Mouse (Mus musculus): ENCODE measurements around the gene Hbb-bh2. TPM values are rescaled to one million over a fixed set of nuclear protein-coding genes. Genes with fewer than 3 reads are reported as not detected.
"Not testable (repeated sequence)": the region's sequence is repeated elsewhere in the genome, so short reads cannot be mapped to it uniquely, and the experiment has no call there.

The Hbb-bh2 gene
- total RNA-seq, 2 experiments from 2014 or later, result not detected

GRCm38 (mm10) chr7:103813152-103813551 lies 27.2 kb downstream of the Hbb-bh2 start:
- not testable (repeated sequence) for DNase-seq (ENCODE audit: low spot score in 2 of 2)

DNA sequence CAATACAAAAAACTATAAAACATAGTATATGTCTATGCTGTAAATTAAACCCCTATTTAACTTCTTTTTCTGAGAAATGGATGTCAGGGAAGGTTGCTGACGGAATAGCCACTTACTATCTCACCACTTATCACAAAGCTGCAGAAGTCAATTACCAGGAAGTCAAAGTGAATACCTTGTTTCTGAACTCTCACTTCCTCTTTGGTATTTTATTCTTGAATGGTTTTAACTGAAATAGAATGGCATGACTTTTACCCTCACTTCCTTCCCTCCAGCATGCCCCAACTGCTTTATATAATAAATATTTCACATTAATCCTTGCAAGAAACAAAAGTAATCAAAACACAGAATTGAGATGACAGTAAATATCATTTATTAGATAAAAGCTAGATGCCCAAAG lies 28.1 kb downstream of the Hbb-bh2 start:
- no peak for DNase-seq (ENCODE audit: low spot score in 2 of 2)

DNA sequence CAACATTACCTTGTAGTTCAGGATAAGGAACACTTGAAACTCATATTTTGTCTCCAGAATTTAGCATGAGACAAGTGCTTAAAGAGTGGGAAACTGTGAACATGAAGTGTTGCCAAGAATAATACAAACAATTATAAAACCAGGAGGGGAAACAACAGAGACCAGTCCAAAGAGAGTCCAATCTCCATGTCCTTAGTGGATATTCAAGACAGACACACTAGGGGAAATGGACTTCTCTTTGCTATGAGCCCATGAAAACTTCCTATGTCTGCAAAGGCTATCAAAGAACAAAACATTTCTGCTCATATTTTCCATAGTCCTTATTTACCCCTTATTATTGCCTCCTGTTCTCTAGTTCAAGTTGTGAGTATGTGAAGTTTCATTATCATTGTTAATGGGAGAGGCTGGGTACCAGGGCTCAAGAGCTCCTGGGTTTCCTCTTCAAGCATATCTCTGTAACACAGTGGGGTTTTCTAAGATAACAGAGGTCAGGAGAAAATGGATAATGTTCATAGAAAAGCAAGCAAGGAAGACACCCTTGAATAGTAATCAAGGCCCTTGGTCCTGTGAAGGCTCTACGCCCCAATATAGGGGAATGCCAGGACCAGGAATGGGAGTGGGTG lies 29.0 kb downstream of the Hbb-bh2 start:
- no peak for DNase-seq (ENCODE audit: low spot score in 2 of 2)

- no peak for DNase-seq (ENCODE audit: low spot score in 2 of 2)
Measured at GRCm38 (mm10) chr7:103810746-103811145, 29.6 kb downstream of the Hbb-bh2 start.

DNA sequence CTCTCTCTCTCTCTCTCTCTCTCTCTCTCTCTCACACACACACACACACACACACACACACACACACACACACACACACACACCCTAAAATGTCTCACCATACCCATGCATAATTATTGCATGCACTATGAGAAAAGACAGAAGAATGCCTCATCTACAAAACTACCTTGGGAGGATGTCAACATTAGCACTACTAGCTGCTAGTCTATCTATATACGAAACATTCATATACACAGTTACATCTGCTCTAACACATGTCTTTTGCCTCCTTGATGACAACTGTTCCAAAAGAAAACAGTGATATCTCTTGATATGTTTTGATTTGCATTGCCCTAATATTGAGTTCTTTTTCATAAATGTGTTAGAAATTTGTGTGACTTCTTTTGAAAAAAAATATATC lies 30.0 kb downstream of the Hbb-bh2 start:
- no peak for DNase-seq (ENCODE audit: low spot score in 2 of 2)

GRCm38 (mm10) chr7:103809801-103810155 lies 30.5 kb downstream of the Hbb-bh2 start:
- no peak for DNase-seq (ENCODE audit: low spot score in 2 of 2)

DNA sequence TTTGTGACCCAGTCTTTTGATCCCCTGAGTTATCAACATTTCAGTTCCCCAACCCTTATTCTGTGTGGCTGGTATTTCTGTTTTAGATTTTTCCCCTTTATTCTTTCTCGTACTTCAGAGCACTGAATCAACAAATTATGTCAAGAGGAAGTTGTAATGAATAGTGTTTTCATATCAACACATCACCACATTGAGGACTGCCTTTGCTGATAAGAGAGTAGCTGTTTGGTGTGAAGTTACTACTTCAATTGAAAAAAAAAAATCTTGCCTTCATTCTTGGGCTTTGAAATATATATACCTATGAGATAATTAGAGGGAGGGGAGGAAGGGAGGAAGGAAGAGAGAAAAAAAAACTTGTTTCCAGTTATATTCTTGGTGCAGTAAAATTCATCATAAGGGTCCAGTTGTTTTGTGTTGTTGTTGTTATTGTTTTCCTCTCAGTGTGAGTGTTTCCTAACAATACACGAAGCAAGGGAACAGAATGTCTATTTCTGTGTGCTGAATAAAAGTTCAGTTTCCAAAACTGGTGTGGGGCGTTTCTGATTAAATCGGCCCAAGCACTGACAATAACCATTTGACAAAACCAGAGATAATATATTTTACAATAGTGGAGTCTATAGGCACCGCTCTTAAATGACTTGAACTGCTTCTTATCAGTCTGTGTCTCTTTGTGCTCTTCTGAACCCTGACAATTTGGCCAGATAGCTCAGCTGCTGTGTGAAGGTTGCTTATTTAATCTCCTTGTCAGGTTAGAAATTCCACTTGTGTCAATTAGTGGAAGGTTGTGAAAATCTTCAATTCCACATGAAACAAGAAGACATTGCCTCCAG lies 31.1 kb downstream of the Hbb-bh2 start:
- no peak for DNase-seq (ENCODE audit: low spot score in 2 of 2)

GRCm38 (mm10) chr7:103808120-103808519 lies 32.2 kb downstream of the Hbb-bh2 start:
- not testable (repeated sequence) for DNase-seq (ENCODE audit: low spot score in 2 of 2)

- no peak for DNase-seq (ENCODE audit: low spot score in 2 of 2)
Measured at GRCm38 (mm10) chr7:103806856-103807255, 33.5 kb downstream of the Hbb-bh2 start.

DNA sequence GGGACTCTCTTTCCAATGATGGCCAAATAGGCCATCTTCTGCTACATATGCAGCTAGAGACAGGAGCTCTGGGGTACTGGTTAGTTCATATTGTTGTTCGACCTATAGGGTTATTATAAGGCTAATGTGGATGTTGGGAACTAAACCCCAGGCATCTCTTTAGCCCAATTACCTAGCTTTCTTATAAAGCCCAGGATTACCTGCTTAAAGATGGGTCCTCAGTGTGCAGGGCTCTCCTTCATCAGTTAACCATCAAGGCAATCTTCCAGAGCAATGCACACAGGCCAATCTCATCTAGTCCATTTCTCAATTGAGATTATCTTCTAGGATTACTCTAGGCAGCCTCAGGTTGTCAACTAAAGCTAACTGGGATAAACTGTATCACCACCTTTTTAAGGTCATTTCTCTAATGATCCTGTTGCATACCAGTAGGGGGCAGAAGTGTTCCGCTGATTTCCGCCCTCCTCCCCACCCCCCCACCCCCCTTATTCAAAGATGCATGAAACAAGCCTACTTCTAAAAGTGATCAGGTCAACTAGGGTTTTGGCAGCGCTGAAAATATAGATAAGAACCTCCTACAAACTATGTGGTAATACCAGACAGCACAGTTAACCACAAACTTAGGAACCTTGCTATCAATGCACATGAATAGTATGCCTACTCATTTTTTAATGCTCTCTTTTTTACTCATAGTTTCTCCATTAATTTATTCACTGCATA lies 47.5 kb downstream of the Hbb-bh2 start:
- DNase-seq (ENCODE audit: low spot score in 2 of 2), result no peak

DNA sequence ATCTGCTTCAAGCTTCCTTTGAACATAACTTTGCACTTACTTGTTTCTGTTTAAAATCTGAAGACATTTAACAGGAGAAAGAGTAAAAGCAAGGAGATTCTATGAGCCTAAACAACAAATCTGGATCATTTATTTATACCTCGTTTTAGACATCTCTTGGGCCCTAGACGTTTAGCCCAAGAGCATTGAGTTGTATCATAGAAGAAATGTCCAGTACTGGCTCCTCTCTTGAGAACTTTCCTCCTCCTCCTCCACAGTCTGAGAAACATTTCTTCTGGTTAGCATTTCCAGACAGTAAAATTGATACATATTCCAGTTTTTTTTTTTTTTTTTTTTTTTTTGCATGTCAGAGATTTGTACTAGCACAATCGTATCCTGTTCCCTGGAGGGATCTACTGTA lies 48.6 kb downstream of the Hbb-bh2 start, which contains the start of gene Olfr67:
TSS of gene Olfr67 (minus strand) at position 101 of the 400 bp plus-strand sequence.
- DNase-seq (ENCODE audit: low spot score in 2 of 2), result no peak

Other genes starting within 250 kb of the Hbb-bh2 start
- not detected for gene Olfr619, start 239.9 kb downstream of the Hbb-bh2 start, total RNA-seq (2021)
- gene Olfr620, start 228.0 kb downstream of the Hbb-bh2 start, total RNA-seq (2021), result not detected
- gene Olfr622, start 197.8 kb downstream of the Hbb-bh2 start, total RNA-seq (2021), result not detected
- gene Olfr623, start 176.8 kb downstream of the Hbb-bh2 start, total RNA-seq (2021), result not detected
- not detected for gene Olfr624, start 169.3 kb downstream of the Hbb-bh2 start, total RNA-seq (2021)
- not detected for gene Olfr625-ps1, start 157.8 kb downstream of the Hbb-bh2 start, total RNA-seq (2021)
- not detected for gene Olfr243, start 125.8 kb downstream of the Hbb-bh2 start, total RNA-seq (2021)
- not detected for gene Olfr628, start 110.1 kb downstream of the Hbb-bh2 start, total RNA-seq (2021)
- not detected for gene Olfr629, start 95.6 kb downstream of the Hbb-bh2 start, total RNA-seq (2021)
- not detected for gene Olfr630, start 83.2 kb downstream of the Hbb-bh2 start, total RNA-seq (2021)
- not detected for gene Olfr69, start 68.9 kb downstream of the Hbb-bh2 start, total RNA-seq (2021)
- not detected for gene Olfr68, start 60.8 kb downstream of the Hbb-bh2 start, total RNA-seq (2021)
- gene Olfr67, start 48.7 kb downstream of the Hbb-bh2 start, total RNA-seq (2021), result not detected
- 10 to 100 TPM; 62.8 to 81.8 TPM for gene Hbb-bt, start 26.5 kb downstream of the Hbb-bh2 start, total RNA-seq (2021)
- 100 to 1,000 TPM; 289 to 541 TPM for gene Hbb-bs, start 12.4 kb downstream of the Hbb-bh2 start, total RNA-seq (2021)
- gene Hbb-bh1, start 2.6 kb upstream of the Hbb-bh2 start, total RNA-seq (2021), result not detected
- gene Hbb-y, start 12.7 kb upstream of the Hbb-bh2 start, total RNA-seq (2021), result not detected
- gene Olfr66, start 45.7 kb upstream of the Hbb-bh2 start, total RNA-seq (2021), result not detected
- gene Olfr64, start 54.0 kb upstream of the Hbb-bh2 start, total RNA-seq (2021), result not detected
- gene Olfr65, start 63.0 kb upstream of the Hbb-bh2 start, total RNA-seq (2021), result not detected
- not detected for gene Olfr631, start 88.3 kb upstream of the Hbb-bh2 start, total RNA-seq (2021)
- gene Olfr632, start 93.8 kb upstream of the Hbb-bh2 start, total RNA-seq (2021), result not detected
- not detected for gene Olfr633, start 103.9 kb upstream of the Hbb-bh2 start, total RNA-seq (2021)
- gene Olfr635, start 130.6 kb upstream of the Hbb-bh2 start, total RNA-seq (2021), result under 1 TPM in 1 of 2 experiments, not detected in 1; 0.03 TPM
- not detected for gene Olfr638, start 158.2 kb upstream of the Hbb-bh2 start, total RNA-seq (2021)
- under 1 TPM; 0.03 to 0.05 TPM for gene Olfr639, start 176.8 kb upstream of the Hbb-bh2 start, total RNA-seq (2021)
- not detected for gene Olfr640, start 185.1 kb upstream of the Hbb-bh2 start, total RNA-seq (2021)
- gene Olfr641, start 194.9 kb upstream of the Hbb-bh2 start, total RNA-seq (2021), result not detected
- gene Olfr642, start 212.1 kb upstream of the Hbb-bh2 start, total RNA-seq (2021), result not detected
- not detected for gene 4930516K23Rik, start 220.9 kb upstream of the Hbb-bh2 start, total RNA-seq (2021)
- gene Olfr644, start 231.3 kb upstream of the Hbb-bh2 start, total RNA-seq (2021), result not detected
- not detected for gene Olfr645, start 244.9 kb upstream of the Hbb-bh2 start, total RNA-seq (2021)

Data from gastrocnemius, postnatal 4 days (tissue).